Mouse (Mus musculus) forebrain, embryonic 15.5 days (tissue): ENCODE results near the gene Lef1. TPM values are rescaled to one million over a fixed set of nuclear protein-coding genes. Genes with fewer than 3 reads are reported as not detected.

ENCODE experiments used
- ATAC-seq: fragments of 200-750 bp; cut with Nextera tagmentation; replicated peaks from 2 replicates; pipeline ENCODE4 v1.8.0; 2017; ENCODE audit warnings: mild to moderate bottlenecking, moderate TSS enrichment, moderate library complexity
- H3K27ac ChIP-seq: fragments of 300-500 bp; sonication (generic); replicated peaks from 2 replicates; pipeline ENCODE4 v1.5.1; 2015; ENCODE audit warnings: mild to moderate bottlenecking, inconsistent platforms
- H3K27me3 ChIP-seq: fragments of 300-500 bp; sonication (generic); 2 replicates; pipeline ENCODE4 v1.6.1; 2015; ENCODE audit warnings: inconsistent platforms
- H3K36me3 ChIP-seq: fragments of 300-500 bp; sonication (generic); 2 replicates; pipeline ENCODE4 v1.6.1; 2015; ENCODE audit warnings: mild to moderate bottlenecking, inconsistent platforms
- H3K4me1 ChIP-seq: fragments of 300-500 bp; sonication (generic); 2 replicates; pipeline ENCODE4 v1.6.1; 2015; ENCODE audit warnings: inconsistent platforms
- H3K4me2 ChIP-seq: fragments of 300-500 bp; sonication (generic); replicated peaks from 2 replicates; pipeline ENCODE4 v1.6.1; 2015; ENCODE audit warnings: mild to moderate bottlenecking, inconsistent platforms
- H3K4me3 ChIP-seq: fragments of 300-500 bp; sonication (generic); 2 replicates; pipeline ENCODE4 v1.5.1; 2015; ENCODE audit warnings: mild to moderate bottlenecking, inconsistent platforms
- H3K9ac ChIP-seq: fragments of 300-500 bp; sonication (generic); replicated peaks from 2 replicates; pipeline ENCODE4 v1.6.1; 2015; ENCODE audit warnings: mild to moderate bottlenecking, inconsistent platforms
- H3K9me3 ChIP-seq: fragments of 300-500 bp; sonication (generic); 2 replicates; pipeline ENCODE4 v1.6.1; 2016; ENCODE audit warnings: inconsistent platforms
- WGBS: fragments of 180-500 bp; shearing (Covaris S2); methylation state at CpG from one replicate; pipeline ENCODE4 v1.1.7; 2015; ENCODE audit warnings: mixed read lengths; 5-methylcytosine and 5-hydroxymethylcytosine counted together
- polyA plus RNA-seq: library from polyadenylated mRNA; unstranded; fragments of >200 nt; fragmentation: Nextera tagmentation; extraction: Ambion mirVana; gene quantifications from 2 replicates; pipeline ENCODE4 v1.2.1, GENCODE M21; 2015

Gene Lef1
- polyA plus RNA-seq, 1 experiment from 2014 or later, result 14.3 TPM

- no peak for ATAC-seq
These were observed 92.0 kb downstream of the Lef1 start for GRCm38 (mm10) chr3:131202311-131202710.

DNA sequence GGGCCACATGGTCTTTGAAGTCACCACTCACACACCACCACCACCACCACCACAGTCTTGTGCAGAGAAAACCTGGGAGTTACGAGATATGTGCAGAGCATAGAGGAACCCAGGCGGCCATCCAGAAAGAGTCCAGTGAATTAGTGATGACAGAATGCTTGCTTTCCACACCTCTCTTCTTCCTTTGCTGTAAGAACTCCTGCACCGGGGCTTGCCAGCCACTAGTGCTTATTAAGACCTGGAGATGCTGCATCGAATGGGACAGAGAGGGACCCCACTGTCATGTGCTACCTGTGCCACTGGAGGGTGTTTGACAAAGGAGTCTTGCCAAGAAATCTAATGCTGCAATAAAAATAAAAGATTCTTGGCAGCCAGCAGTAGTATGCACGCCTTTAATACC, 97.6 kb downstream of the Lef1 start:
- Histone ChIP-seq H3K27me3 (no peaks in the 10 kb centered on the region), H3K9ac (no peak overlapping the region), H3K36me3 (no peaks in the 10 kb centered on the region), H3K4me1 (no peaks in the 10 kb centered on the region), H3K27ac (no peak overlapping the region), H3K4me2 (no peak overlapping the region), H3K9me3 (no peaks in the 10 kb centered on the region), H3K4me3 (no peak overlapping the region)
- 0 out of 2 replicates have a peak, but pooled peaks have one; percentile 35 for ATAC-seq
- WGBS, result 67% methylated on average over 5 of the region's 5 CpGs

More at GRCm38 (mm10) chr3:131202311-131202710, 92.0 kb downstream of the Lef1 start:
- Histone ChIP-seq H3K27me3 (no peaks in the 10 kb centered on the region), H3K36me3 (no peaks in the 10 kb centered on the region), H3K4me2 (no peak overlapping the region), H3K27ac (no peak overlapping the region), H3K4me3 (no peak overlapping the region), H3K9me3 (no peaks in the 10 kb centered on the region), H3K4me1 (no peaks in the 10 kb centered on the region), H3K9ac (no peak overlapping the region)
- WGBS, result 25% methylated on average over 7 of the region's 7 CpGs

GRCm38 (mm10) chr3:131208265-131208891, 98.1 kb downstream of the Lef1 start:
- Histone ChIP-seq H3K4me3 (no peak overlapping the region), H3K4me1 (no peaks in the 10 kb centered on the region), H3K9ac (no peak overlapping the region), H3K36me3 (no peaks in the 10 kb centered on the region), H3K27ac (no peak overlapping the region), H3K27me3 (no peaks in the 10 kb centered on the region), H3K4me2 (no peak overlapping the region), H3K9me3 (no peaks in the 10 kb centered on the region)
- no peak for ATAC-seq
- WGBS, result 59% methylated on average over 13 of the region's 13 CpGs

DNA sequence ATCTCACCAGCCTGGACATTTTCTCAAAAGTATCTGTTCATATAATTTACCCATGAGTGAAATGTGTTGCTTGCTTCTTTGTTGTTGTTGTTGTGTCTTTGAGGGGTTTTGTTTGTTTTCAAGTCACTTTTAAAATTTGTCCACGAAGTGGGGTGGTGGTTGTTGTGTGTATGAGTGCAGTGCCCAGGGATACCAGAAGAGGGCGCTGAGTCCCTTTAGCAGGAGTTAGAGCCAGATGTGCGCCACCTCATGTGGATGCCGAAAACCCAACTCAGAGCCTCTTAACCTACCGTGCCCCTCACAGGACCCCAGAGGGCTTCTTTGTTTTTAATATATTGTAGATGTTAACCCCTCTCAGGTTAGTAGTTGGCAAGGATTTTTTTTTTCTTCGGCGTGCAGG, 101.9 kb downstream of the Lef1 start:
- WGBS, result 86% methylated on average over 7 of the region's 7 CpGs
- ATAC-seq, result no peak
- Histone ChIP-seq H3K4me1 (no peaks in the 10 kb centered on the region), H3K36me3 (no peaks in the 10 kb centered on the region), H3K27me3 (no peaks in the 10 kb centered on the region), H3K4me2 (no peak overlapping the region), H3K9ac (no peak overlapping the region), H3K9me3 (no peaks in the 10 kb centered on the region), H3K27ac (no peak overlapping the region), H3K4me3 (no peak overlapping the region)

DNA sequence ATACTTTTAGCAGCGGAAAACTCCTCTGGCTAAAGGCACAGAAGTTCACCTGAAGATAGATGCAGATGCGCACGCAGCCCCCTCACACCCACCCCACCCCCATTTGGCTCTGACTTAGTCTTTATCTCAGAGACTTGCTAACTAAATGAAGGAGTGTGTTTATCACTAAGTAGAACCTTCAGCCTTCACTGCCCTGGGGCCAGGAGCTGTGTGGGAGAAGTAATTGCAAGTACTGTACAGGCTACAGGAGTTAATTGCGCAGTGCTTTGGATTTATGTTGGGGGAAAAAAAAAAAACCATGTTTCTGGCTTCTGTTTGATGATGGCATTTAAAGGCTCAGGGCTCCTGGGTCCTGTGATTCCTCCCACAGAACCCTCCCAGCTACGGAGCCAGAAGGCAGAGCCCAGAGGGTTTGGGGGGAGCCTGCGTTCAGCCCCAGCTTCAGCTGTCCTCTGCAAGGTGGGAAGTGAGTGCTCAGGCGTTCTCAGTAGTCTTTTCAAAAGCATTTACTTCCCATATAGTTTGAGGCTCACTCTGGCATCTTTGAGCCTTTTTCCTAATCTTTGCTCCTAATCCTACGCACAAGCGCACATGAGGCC, 103.9 kb downstream of the Lef1 start:
- Histone ChIP-seq H3K36me3 (no peaks in the 10 kb centered on the region), H3K27ac (no peak overlapping the region), H3K4me1 (no peaks in the 10 kb centered on the region), H3K27me3 (no peaks in the 10 kb centered on the region), H3K9me3 (no peaks in the 10 kb centered on the region), H3K9ac (no peak overlapping the region), H3K4me2 (no peak overlapping the region), H3K4me3 (no peak overlapping the region)
- ATAC-seq, result no peak
- WGBS, result 87% methylated on average over 9 of the region's 9 CpGs

DNA sequence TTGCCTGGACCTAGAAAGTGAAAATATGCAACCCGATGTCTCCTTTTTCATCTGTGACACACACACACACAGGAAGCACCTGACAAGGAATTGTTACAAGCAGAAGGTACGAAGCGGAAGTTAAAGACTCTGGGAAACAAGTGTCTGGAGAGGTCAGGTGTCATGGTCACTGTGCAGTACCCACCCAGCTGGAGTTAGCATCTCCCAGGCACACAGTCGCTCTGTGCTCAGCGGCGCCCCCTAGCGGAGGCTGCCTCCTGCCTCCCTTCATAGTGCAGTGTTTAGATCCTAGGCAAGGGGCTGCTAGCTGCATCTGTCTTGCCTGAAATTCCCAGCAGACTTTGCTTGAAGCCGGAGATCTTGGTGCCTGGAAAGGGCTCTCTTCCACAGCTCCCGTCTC, 104.6 kb downstream of the Lef1 start:
- Histone ChIP-seq H3K9ac (no peak overlapping the region), H3K27ac (no peak overlapping the region), H3K4me3 (no peak overlapping the region), H3K4me2 (no peak overlapping the region), H3K9me3 (no peaks in the 10 kb centered on the region), H3K27me3 (no peaks in the 10 kb centered on the region), H3K36me3 (no peaks in the 10 kb centered on the region), H3K4me1 (no peaks in the 10 kb centered on the region)
- no peak for ATAC-seq
- 72% methylated on average over 9 of the region's 9 CpGs for WGBS

- H3K9me3 ChIP-seq, result no peaks in the 10 kb centered on the region
- no peak for ATAC-seq
- no peak overlapping the region for H3K9ac ChIP-seq
- 90% methylated on average over 14 of the region's 14 CpGs for WGBS
- H3K4me3 ChIP-seq, result no peak overlapping the region
- H3K27me3 ChIP-seq, result no peaks in the 10 kb centered on the region
- H3K27ac ChIP-seq, result no peak overlapping the region
- no peaks in the 10 kb centered on the region for H3K4me1 ChIP-seq
- no peak overlapping the region for H3K4me2 ChIP-seq
- no peaks in the 10 kb centered on the region for H3K36me3 ChIP-seq
These were observed 108.5 kb downstream of the Lef1 start for GRCm38 (mm10) chr3:131218636-131219390.

GRCm38 (mm10) chr3:131228083-131228482, 117.8 kb downstream of the Lef1 start:
- ATAC-seq, result no peak
- no peaks in the 10 kb centered on the region for H3K9me3 ChIP-seq
- no peak overlapping the region for H3K4me3 ChIP-seq
- H3K27me3 ChIP-seq, result no peaks in the 10 kb centered on the region
- H3K4me1 ChIP-seq, result no peaks in the 10 kb centered on the region
- no peak overlapping the region for H3K4me2 ChIP-seq
- no peak overlapping the region for H3K9ac ChIP-seq
- 71% methylated on average over 6 of the region's 6 CpGs for WGBS
- H3K36me3 ChIP-seq, result no peaks in the 10 kb centered on the region
- no peak overlapping the region for H3K27ac ChIP-seq

DNA sequence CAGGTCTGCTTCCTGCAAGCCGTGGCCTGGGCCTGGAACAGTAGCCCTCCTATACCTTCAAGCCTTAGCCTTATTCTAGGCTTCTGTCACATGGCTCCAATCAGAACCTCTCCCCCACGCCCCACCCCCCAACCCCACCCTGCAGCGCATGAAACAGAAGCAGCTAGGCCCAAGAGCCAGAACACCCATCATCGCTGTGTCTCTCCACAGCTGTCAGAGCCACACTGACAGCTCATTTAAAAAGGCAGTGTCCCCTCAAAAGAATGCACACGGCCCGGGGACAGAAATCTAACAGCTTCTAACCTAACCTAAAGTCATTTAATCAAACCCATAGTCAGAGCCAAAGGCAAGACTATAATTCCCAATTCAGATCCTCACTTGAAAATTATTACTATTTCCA, 126.8 kb downstream of the Lef1 start:
- ATAC-seq, result no peak
- Histone ChIP-seq H3K4me1 (peaks cover 2% of the 10 kb centered on the region; the same call in 1 of the 2 replicates), H3K9me3 (no peaks in the 10 kb centered on the region), H3K36me3 (no peaks in the 10 kb centered on the region), H3K9ac (no peak overlapping the region), H3K4me3 (no peak overlapping the region), H3K27ac (no peak overlapping the region), H3K27me3 (no peaks in the 10 kb centered on the region), H3K4me2 (no peak overlapping the region)
- 81% methylated on average over 6 of the region's 6 CpGs for WGBS

DNA sequence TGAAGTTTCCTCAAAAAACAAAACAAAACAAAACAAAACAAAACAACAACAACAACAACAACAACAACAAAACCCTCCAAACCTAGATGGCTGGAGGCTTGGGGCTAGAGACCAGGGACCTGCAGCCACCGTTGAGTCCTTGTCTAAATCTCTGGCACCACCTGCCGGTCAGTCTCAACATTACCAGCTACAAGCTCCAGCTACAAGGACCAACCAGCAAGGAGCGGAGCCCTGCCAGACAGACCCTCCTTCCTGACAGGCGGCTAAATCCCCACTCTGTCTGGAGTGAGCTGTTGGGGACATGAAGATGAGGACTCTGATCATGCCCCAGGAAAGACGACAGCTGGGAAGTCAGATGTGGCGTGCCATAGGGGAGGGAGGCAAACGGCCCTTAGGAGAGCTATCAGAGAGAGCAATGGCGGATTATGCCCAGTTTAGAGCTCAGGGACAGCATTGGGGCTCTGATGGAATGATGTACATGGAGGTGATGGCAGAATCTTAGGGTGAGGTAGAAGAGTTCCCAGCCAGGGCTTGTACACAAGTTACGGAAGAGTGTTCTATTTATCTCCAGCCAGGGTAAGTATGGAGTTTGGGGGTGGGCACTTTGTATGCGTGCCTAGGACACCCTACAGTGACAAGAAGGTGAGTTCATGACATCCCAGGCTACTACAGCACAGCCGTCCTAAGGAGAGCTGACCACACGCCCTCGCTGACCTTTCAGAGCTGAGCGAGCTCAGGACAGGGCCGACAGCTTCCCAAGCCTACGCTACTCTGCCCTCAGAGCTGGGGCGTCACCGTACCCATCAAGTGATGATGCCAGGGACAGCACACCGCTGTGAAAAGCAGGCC, 127.7 kb downstream of the Lef1 start:
- Histone ChIP-seq H3K27me3 (no peaks in the 10 kb centered on the region), H3K36me3 (no peaks in the 10 kb centered on the region), H3K4me1 (peaks cover 2% of the 10 kb centered on the region; the same call in 1 of the 2 replicates), H3K27ac (no peak overlapping the region), H3K9ac (0 out of 2 replicates have a peak overlapping the region, but pooled peaks have one; percentile 28), H3K4me2 (peak overlapping the region; percentile 25; the same call in 1 of the 2 replicates), H3K9me3 (no peaks in the 10 kb centered on the region), H3K4me3 (no peak overlapping the region)
- ATAC-seq, result peak; percentile 86
- 61% methylated on average over 19 of the region's 19 CpGs for WGBS

DNA sequence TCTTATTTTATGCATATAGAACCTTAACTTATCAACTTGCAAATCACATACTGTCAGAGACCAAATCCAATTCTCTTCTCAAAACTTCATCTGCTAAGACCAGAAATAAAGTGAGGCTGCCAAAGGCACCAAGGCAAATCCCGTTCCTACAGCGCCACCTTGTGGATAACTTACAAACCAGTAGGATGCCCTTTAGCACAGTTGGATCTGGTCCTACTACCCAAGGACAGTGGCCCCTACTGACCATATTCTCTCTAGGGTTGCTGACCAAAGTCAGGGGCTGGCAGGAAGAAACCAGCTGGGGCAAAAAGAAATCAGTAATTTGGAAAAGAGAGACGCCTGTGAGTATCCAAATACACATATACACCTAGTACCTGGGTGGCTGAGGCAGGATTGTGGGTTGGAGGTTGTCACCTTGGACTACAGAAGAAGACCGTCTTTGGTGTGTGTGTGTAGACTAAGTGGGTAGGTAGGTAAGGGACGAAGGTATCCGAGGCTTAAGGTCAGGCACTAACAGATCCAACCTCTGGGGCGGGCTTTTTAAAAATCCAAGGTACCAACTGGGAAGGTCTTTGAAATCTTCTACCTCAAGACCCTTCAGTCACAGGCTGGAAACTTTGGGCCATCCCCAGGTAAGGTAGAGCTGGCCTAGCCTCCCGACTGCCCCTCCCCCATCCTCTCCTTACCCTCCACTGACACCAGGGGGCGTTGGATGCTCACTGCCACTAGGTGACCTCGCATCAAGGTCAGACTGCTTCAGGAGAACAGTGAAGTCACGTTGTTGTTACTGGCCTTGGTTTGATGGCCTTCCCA, 135.7 kb downstream of the Lef1 start:
- no peaks in the 10 kb centered on the region for H3K27me3 ChIP-seq
- H3K4me2 ChIP-seq, result no peak overlapping the region
- ATAC-seq, result peak; percentile 58
- H3K36me3 ChIP-seq, result no peaks in the 10 kb centered on the region
- no peaks in the 10 kb centered on the region for H3K9me3 ChIP-seq
- H3K4me3 ChIP-seq, result no peak overlapping the region
- H3K4me1 ChIP-seq, result peaks cover 3% of the 10 kb centered on the region; the same call in 1 of the 2 replicates
- no peak overlapping the region for H3K9ac ChIP-seq
- WGBS, result 54% methylated on average over 11 of the region's 11 CpGs
- no peak overlapping the region for H3K27ac ChIP-seq
